Mouse (Mus musculus) neural tube, embryonic 11.5 days (tissue): ENCODE results near the gene 9030612E09Rik. TPM values are rescaled to one million over a fixed set of nuclear protein-coding genes. Genes with fewer than 3 reads are reported as not detected.

Experiments used
- ATAC-seq: fragments of 200-750 bp; cut with Nextera tagmentation; 2 replicates; pipeline ENCODE4 v1.8.0; 2017; ENCODE audit warnings: moderate number of reproducible peaks, mild to moderate bottlenecking, moderate TSS enrichment, moderate library complexity; ENCODE audit not compliant: insufficient read depth, low FRiP score, low TSS enrichment
- DNase-seq: peaks from one replicate; pipeline ENCODE4 v3.0.0-alpha.2; 2015; ENCODE audit warnings: low spot score
- H3K27ac ChIP-seq: fragments of 300-500 bp; sonication (generic); 2 replicates; pipeline ENCODE4 v1.5.1; 2014; ENCODE audit warnings: low read depth, mild to moderate bottlenecking, low read length
- H3K27me3 ChIP-seq: fragments of 300-500 bp; sonication (generic); 2 replicates; pipeline ENCODE4 v1.6.1; 2014; ENCODE audit warnings: mild to moderate bottlenecking, low read length, mixed read lengths; ENCODE audit not compliant: control insufficient read depth, insufficient read depth
- H3K36me3 ChIP-seq: fragments of 300-500 bp; sonication (generic); 2 replicates; pipeline ENCODE4 v1.6.1; 2014; ENCODE audit warnings: mild to moderate bottlenecking, low read length, moderate library complexity, mixed read lengths; ENCODE audit not compliant: control insufficient read depth, insufficient read depth
- H3K4me1 ChIP-seq: fragments of 300-500 bp; sonication (generic); 2 replicates; pipeline ENCODE4 v1.6.1; 2014; ENCODE audit warnings: low read length, mixed read lengths; ENCODE audit not compliant: control insufficient read depth, insufficient read depth
- H3K4me2 ChIP-seq: fragments of 300-500 bp; sonication (generic); 2 replicates; pipeline ENCODE4 v1.6.1; 2014; ENCODE audit warnings: low read depth, mild to moderate bottlenecking, moderate library complexity
- H3K4me3 ChIP-seq: fragments of 300-500 bp; sonication (generic); 2 replicates; pipeline ENCODE4 v1.5.1; 2014; ENCODE audit warnings: low read depth, low read length
- H3K9ac ChIP-seq: fragments of 300-500 bp; sonication (generic); 2 replicates; pipeline ENCODE4 v1.6.1; 2014; ENCODE audit warnings: mild to moderate bottlenecking, low read length
- H3K9me3 ChIP-seq: fragments of 300-500 bp; sonication (generic); 2 replicates; pipeline ENCODE4 v1.6.1; 2016; ENCODE audit warnings: low read length; ENCODE audit not compliant: control insufficient read depth
- WGBS: fragments of 180-500 bp; shearing (Covaris S2); extraction: QIAGEN DNeasy Blood & Tissue Kit; methylation state at CpG from one replicate; pipeline ENCODE4 v1.1.7; 2014; 5-methylcytosine and 5-hydroxymethylcytosine counted together
- polyA plus RNA-seq: library from polyadenylated mRNA; unstranded; fragments of >200 nt; fragmentation: Nextera tagmentation; extraction: Ambion mirVana; gene quantifications from 2 replicates; pipeline ENCODE4 v1.2.1, GENCODE M21; 2014

Gene 9030612E09Rik
- 1.3 and 1.9 TPM in 2 replicates for polyA plus RNA-seq

GRCm38 (mm10) chr10:43174326-43175155 lies at the start of gene 9030612E09Rik, which contains the start of gene Sobp:
TSS of gene 9030612E09Rik (plus strand) at chr10:43174704.
TSS of gene Sobp (minus strand) at chr10:43174530.
- peaks cover 12% of the 10 kb centered on the region for H3K4me1 ChIP-seq
- peak within 1 kb of the TSS; percentile 88 for H3K27ac ChIP-seq
- H3K4me2 ChIP-seq: peak within 1 kb of the TSS; percentile 93
- H3K9ac ChIP-seq: peak within 1 kb of the TSS; percentile 87
- peaks cover 9% of the 10 kb centered on the region for H3K27me3 ChIP-seq
- ATAC-seq (peak; percentile 79), DNase-seq (peak; percentile 87)
- no peaks in the 10 kb centered on the region for H3K36me3 ChIP-seq
- 0% methylated on average over 62 of the region's 91 CpGs for WGBS
- peak within 1 kb of the TSS; percentile 82 for H3K4me3 ChIP-seq
- H3K9me3 ChIP-seq: no peaks in the 10 kb centered on the region

- Histone ChIP-seq H3K27ac (no peak overlapping the region), H3K36me3 (no peaks in the 10 kb centered on the region), H3K4me3 (no peak overlapping the region), H3K9ac (no peak overlapping the region), H3K27me3 (no peaks in the 10 kb centered on the region), H3K9me3 (no peaks in the 10 kb centered on the region), H3K4me1 (peaks cover 4% of the 10 kb centered on the region; the same call in 1 of the 2 replicates), H3K4me2 (no peak overlapping the region)
- 40% methylated on average over 3 of the region's 3 CpGs for WGBS
- ATAC-seq (no peak), DNase-seq (no peak)
These were observed 45.8 kb upstream of the 9030612E09Rik start for GRCm38 (mm10) chr10:43128750-43129149.

DNA sequence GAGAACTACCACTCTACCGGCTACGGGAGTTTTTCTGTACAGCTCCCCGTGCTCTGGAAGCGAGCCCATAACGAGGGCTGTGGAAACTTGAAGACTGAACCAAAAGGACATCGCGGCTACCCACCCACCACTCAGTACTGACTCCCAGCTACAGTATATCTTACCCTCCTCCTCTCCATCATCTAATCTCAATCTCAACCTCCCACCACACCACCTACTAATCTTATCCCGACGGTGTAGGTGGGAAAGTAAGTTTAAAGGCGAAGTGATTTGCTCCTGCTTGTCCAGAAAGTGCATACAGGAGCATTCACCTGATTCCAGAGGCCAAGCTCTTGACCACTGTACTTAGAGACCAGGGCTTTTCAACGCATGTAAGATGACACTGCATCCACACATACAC lies 40.5 kb upstream of the 9030612E09Rik start:
- ATAC-seq (no peak), DNase-seq (no peak)
- Histone ChIP-seq H3K9me3 (no peaks in the 10 kb centered on the region), H3K4me1 (no peaks in the 10 kb centered on the region), H3K27me3 (no peaks in the 10 kb centered on the region), H3K9ac (no peak overlapping the region), H3K27ac (no peak overlapping the region), H3K36me3 (no peaks in the 10 kb centered on the region), H3K4me2 (no peak overlapping the region), H3K4me3 (no peak overlapping the region)
- WGBS: 87% methylated on average over 11 of the region's 11 CpGs

- ATAC-seq: no peak
- WGBS: 93% methylated on average over 9 of the region's 9 CpGs
- no peak overlapping the region for H3K9ac ChIP-seq
- no peak for DNase-seq
- H3K9me3 ChIP-seq: no peaks in the 10 kb centered on the region
- H3K4me3 ChIP-seq: no peak overlapping the region
- no peaks in the 10 kb centered on the region for H3K27me3 ChIP-seq
- H3K4me1 ChIP-seq: no peaks in the 10 kb centered on the region
- H3K36me3 ChIP-seq: no peaks in the 10 kb centered on the region
- H3K4me2 ChIP-seq: no peak overlapping the region
- H3K27ac ChIP-seq: no peak overlapping the region
These were observed 31.3 kb upstream of the 9030612E09Rik start for GRCm38 (mm10) chr10:43143173-43143572.

GRCm38 (mm10) chr10:43148456-43148855 lies 26.0 kb upstream of the 9030612E09Rik start:
- no peak overlapping the region for H3K27ac ChIP-seq
- ATAC-seq: no peak
- H3K4me2 ChIP-seq: no peak overlapping the region
- H3K36me3 ChIP-seq: no peaks in the 10 kb centered on the region
- H3K27me3 ChIP-seq: no peaks in the 10 kb centered on the region
- H3K9ac ChIP-seq: no peak overlapping the region
- no peak overlapping the region for H3K4me3 ChIP-seq
- H3K4me1 ChIP-seq: 0 out of 2 replicates have a peak, but pooled peaks cover under 1% of the 10 kb centered on the region
- no peaks in the 10 kb centered on the region for H3K9me3 ChIP-seq
- DNase-seq: no peak
- WGBS: 92% methylated on average over 11 of the region's 11 CpGs

DNA sequence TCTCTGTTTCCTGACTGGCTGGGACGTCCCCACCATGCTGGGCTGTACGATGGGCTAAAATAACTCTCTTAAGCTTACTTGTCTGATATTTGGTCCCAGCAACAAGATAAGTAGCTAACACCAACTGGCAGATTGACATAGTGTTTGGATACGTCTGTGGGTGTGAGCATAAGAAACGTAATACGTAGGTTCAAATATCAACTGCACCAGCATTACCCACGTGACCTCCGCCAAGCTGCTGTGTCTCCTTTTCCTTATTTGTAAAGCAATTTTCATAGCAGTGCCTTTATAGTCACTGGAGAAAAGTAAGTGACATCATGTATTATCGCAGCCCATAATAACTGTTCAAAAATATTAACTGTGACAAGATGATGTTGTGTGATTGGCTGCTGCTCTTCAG lies 21.9 kb upstream of the 9030612E09Rik start:
- no peak overlapping the region for H3K4me2 ChIP-seq
- H3K4me3 ChIP-seq: no peak overlapping the region
- WGBS: 89% methylated on average over 8 of the region's 8 CpGs
- DNase-seq (no peak), ATAC-seq (no peak)
- no peak overlapping the region for H3K27ac ChIP-seq
- H3K36me3 ChIP-seq: no peaks in the 10 kb centered on the region
- no peak overlapping the region for H3K9ac ChIP-seq
- no peaks in the 10 kb centered on the region for H3K9me3 ChIP-seq
- peaks cover 20% of the 10 kb centered on the region for H3K4me1 ChIP-seq
- no peaks in the 10 kb centered on the region for H3K27me3 ChIP-seq

GRCm38 (mm10) chr10:43155046-43155560 lies 19.4 kb upstream of the 9030612E09Rik start:
- H3K9ac ChIP-seq: no peak overlapping the region
- H3K4me3 ChIP-seq: no peak overlapping the region
- H3K36me3 ChIP-seq: no peaks in the 10 kb centered on the region
- peaks cover 20% of the 10 kb centered on the region for H3K4me1 ChIP-seq
- ATAC-seq (peak; percentile 87), DNase-seq (peak; percentile 86)
- H3K27ac ChIP-seq: peak overlapping the region; percentile 68; the same call in 1 of the 2 replicates
- peak overlapping the region; percentile 19 for H3K4me2 ChIP-seq
- H3K27me3 ChIP-seq: no peaks in the 10 kb centered on the region
- H3K9me3 ChIP-seq: no peaks in the 10 kb centered on the region
- WGBS: 12% methylated on average over 12 of the region's 12 CpGs

DNA sequence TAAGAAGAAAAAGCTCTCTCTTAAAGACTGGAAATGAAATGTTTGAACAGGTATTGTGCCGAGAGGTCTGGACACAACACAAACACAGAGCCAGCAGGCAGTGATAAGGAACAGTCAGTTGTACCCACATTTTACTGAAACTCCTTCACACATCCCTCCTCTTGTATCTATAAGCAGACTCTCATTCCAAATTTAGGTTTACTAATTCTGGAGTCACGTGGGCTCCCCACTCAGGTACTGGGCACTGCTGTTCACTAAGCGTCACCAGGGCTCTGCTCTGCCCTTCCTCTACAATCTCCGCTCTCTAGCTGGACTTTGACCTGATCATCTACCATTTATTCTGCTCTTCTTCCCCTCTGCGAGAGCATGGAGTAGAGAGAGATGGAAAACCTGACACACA lies 15.6 kb upstream of the 9030612E09Rik start:
- 85% methylated on average over 5 of the region's 5 CpGs for WGBS
- no peaks in the 10 kb centered on the region for H3K27me3 ChIP-seq
- ATAC-seq: no peak

GRCm38 (mm10) chr10:43159333-43159732 lies 15.2 kb upstream of the 9030612E09Rik start:
- H3K27me3 ChIP-seq: no peaks in the 10 kb centered on the region
- WGBS: 85% methylated on average over 5 of the region's 5 CpGs

More for the DNA sequence above, 15.6 kb upstream of the 9030612E09Rik start:
- Histone ChIP-seq H3K4me3 (no peak overlapping the region), H3K4me1 (peaks cover 18% of the 10 kb centered on the region), H3K9ac (no peak overlapping the region), H3K36me3 (no peaks in the 10 kb centered on the region), H3K27ac (no peak overlapping the region), H3K4me2 (no peak overlapping the region), H3K9me3 (no peaks in the 10 kb centered on the region)
- no peak for DNase-seq

More at GRCm38 (mm10) chr10:43159333-43159732, 15.2 kb upstream of the 9030612E09Rik start:
- no peaks in the 10 kb centered on the region for H3K36me3 ChIP-seq
- ATAC-seq (no peak), DNase-seq (no peak)
- H3K4me1 ChIP-seq: peaks cover 14% of the 10 kb centered on the region
- H3K27ac ChIP-seq: no peak overlapping the region
- no peak overlapping the region for H3K4me3 ChIP-seq
- H3K4me2 ChIP-seq: no peak overlapping the region
- H3K9ac ChIP-seq: no peak overlapping the region
- no peaks in the 10 kb centered on the region for H3K9me3 ChIP-seq
